Mouse (Mus musculus) MEL (cell line): Measurements from ENCODE around the gene Klhdc7b.

ENCODE experiments used
- BHLHE40 ChIP-seq: IDR thresholded peaks from 2 replicates; pipeline ENCODE4 v1.6.1; 2012; ENCODE audit warnings: low read depth, mild to moderate bottlenecking, inconsistent platforms, low read length, improper control_type of control experiment, borderline replicate concordance
- CHD1 ChIP-seq: IDR thresholded peaks from 2 replicates; pipeline ENCODE4 v1.6.1; 2012; ENCODE audit warnings: low read depth, mild to moderate bottlenecking, inconsistent platforms, low read length, improper control_type of control experiment
- CTCF ChIP-seq, 3 experiments: IDR thresholded peaks in 2 of 3; conservative IDR thresholded peaks in 1 of 3; 2 replicates each; pipeline ENCODE4 v1.5.1; 2011 to 2012; ENCODE audit warnings: low read length in 3 of 3, low read depth in 2 of 3, mild to moderate bottlenecking in 2 of 3, improper control_type of control experiment in 1 of 3, inconsistent platforms in 1 of 3, mixed read lengths in 1 of 3, moderate library complexity in 1 of 3; ENCODE audit not compliant: control insufficient read depth in 1 of 3, insufficient read depth in 1 of 3, poor library complexity in 1 of 3, severe bottlenecking in 1 of 3
- GATA1 ChIP-seq: IDR thresholded peaks from 2 replicates; pipeline ENCODE4 v1.6.1; 2011; ENCODE audit warnings: low read depth, low read length, improper control_type of control experiment
- HCFC1 ChIP-seq: IDR thresholded peaks from 2 replicates; pipeline ENCODE4 v1.6.1; 2012; ENCODE audit warnings: low read depth, mild to moderate bottlenecking, inconsistent platforms, low read length, improper control_type of control experiment, moderate library complexity
- KAT2A ChIP-seq: conservative IDR thresholded peaks from 2 replicates; pipeline ENCODE4 v1.6.1; 2012; ENCODE audit warnings: low read depth, low read length, improper control_type of control experiment, inconsistent platforms
- MYB ChIP-seq: IDR thresholded peaks from 2 replicates; pipeline ENCODE4 v1.6.1; 2011; ENCODE audit warnings: mild to moderate bottlenecking, low read depth, low read length, improper control_type of control experiment
- POLR2A ChIP-seq, 2 experiments: IDR thresholded peaks; 2 replicates each; pipeline ENCODE4 v1.6.1; 2011 to 2012; ENCODE audit warnings: low read length in 2 of 2, mild to moderate bottlenecking in 2 of 2, control low read depth in 1 of 2, improper control_type of control experiment in 1 of 2, low read depth in 1 of 2, moderate library complexity in 1 of 2; ENCODE audit not compliant: control insufficient read depth in 1 of 2, insufficient read depth in 1 of 2, poor library complexity in 1 of 2
- SIN3A ChIP-seq: IDR thresholded peaks from 2 replicates; pipeline ENCODE4 v1.6.1; 2012; ENCODE audit warnings: low read length, improper control_type of control experiment, inconsistent platforms
- TAL1 ChIP-seq: IDR thresholded peaks from 2 replicates; pipeline ENCODE4 v1.6.1; 2012; ENCODE audit warnings: mild to moderate bottlenecking, inconsistent platforms, low read length, moderate library complexity, mixed read lengths
- ZNF384 ChIP-seq: IDR thresholded peaks from 2 replicates; pipeline ENCODE4 v1.6.1; 2012; ENCODE audit warnings: low read depth, mild to moderate bottlenecking, inconsistent platforms, low read length, improper control_type of control experiment

DNA sequence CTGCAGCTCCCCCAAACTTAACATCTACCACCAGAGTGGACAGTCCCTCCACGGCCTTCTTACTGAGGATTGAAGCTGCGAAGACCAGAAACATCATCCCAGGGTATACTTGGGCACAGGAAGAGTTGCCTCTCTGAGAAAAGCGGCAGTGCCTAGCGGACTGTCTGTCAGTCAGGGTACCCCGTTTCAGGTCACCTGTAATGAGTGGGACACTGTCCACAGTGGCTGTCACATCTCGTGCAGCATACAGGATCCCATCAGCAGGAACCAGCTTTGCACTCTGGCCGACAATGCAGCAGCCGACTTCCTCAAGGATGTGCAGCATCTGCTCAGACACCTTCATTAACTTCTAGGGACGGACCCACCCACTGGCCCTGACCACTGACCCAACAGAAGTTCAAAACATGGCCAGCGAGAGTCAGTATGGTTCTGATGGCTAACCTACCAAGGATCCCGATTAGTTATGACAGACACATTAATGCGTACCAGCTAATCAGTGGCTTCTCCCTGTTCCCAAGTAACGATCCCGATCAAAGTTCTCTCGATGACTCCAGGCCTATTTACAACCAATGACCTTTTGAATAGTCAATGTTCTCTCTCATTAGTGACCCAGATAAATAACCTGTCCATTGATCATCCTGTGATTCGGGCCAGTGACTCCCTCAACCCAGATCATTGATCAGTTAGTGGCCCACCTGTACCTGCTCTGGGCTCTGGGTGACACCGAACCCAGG lies 9.7 kb upstream of the Klhdc7b start:
- no peak for TF ChIP-seq HCFC1
- TF ChIP-seq SIN3A = no peak
- TF ChIP-seq POLR2A (IDR thresholded peaks at IDR 0.05; ENCODE audit: control insufficient read depth in 1 of 2, insufficient read depth in 1 of 2, low read depth in 1 of 2, low read length in 2 of 2, poor library complexity in 1 of 2) = no peak
- no peak for TF ChIP-seq CHD1
- no peak for TF ChIP-seq ZNF384
- no peak for TF ChIP-seq TAL1
- no peak for TF ChIP-seq MYB
- no peak for TF ChIP-seq BHLHE40
- TF ChIP-seq GATA1 = no peak
- no peak for TF ChIP-seq CTCF (IDR thresholded peaks at IDR 0.05 in 2 of 3, conservative IDR thresholded peaks at IDR 0.05 in 1 of 3; ENCODE audit: control insufficient read depth in 1 of 3, insufficient read depth in 1 of 3, low read depth in 2 of 3, low read length in 3 of 3, poor library complexity in 1 of 3, severe bottlenecking in 1 of 3)
- no peak for TF ChIP-seq KAT2A
